Mouse (Mus musculus) MEL (cell line): ENCODE measurements around the gene Dcaf4. TPM values are rescaled to one million over a fixed set of nuclear protein-coding genes. Genes with fewer than 3 reads are reported as not detected.
A peak's percentile ranks its signal among the peaks of the same experiment; 100 is the strongest.

Experiments
- DNase-seq: peaks from one replicate; pipeline ENCODE4 v3.0.0; 2011; ENCODE audit warnings: low read depth, low spot score
- H3K27ac ChIP-seq: 2 replicates; pipeline ENCODE4 v1.5.1; 2012; ENCODE audit warnings: low read depth, mild to moderate bottlenecking, control low read depth, low read length, moderate library complexity; ENCODE audit not compliant: control insufficient read depth
- H3K27me3 ChIP-seq, 2 experiments: fragments of 150-350 bp in 1 of 2; sonication (generic) in 1 of 2; 2 replicates each; pipeline ENCODE4 v1.6.1; 2012; ENCODE audit warnings: low read length in 2 of 2, mild to moderate bottlenecking in 2 of 2, improper control_type of control experiment in 1 of 2, moderate library complexity in 1 of 2; ENCODE audit not compliant: insufficient read depth in 2 of 2, control insufficient read depth in 1 of 2
- H3K36me3 ChIP-seq, 2 experiments: 2 replicates each; pipeline ENCODE4 v1.6.1; 2012 to 2014; ENCODE audit warnings: low read length in 2 of 2, improper control_type of control experiment in 1 of 2, inconsistent platforms in 1 of 2, mild to moderate bottlenecking in 1 of 2; ENCODE audit not compliant: insufficient read depth in 2 of 2, control insufficient read depth in 1 of 2
- H3K4me1 ChIP-seq, 2 experiments: fragments of 150-350 bp in 1 of 2; sonication (generic) in 1 of 2; 2 replicates each; pipeline ENCODE4 v1.6.1; 2012; ENCODE audit warnings: low read length in 2 of 2, improper control_type of control experiment in 1 of 2, mild to moderate bottlenecking in 1 of 2; ENCODE audit not compliant: insufficient read depth in 2 of 2, control insufficient read depth in 1 of 2
- H3K4me3 ChIP-seq, 2 experiments: fragments of 150-350 bp in 1 of 2; sonication (generic) in 1 of 2; 2 replicates each; pipeline ENCODE4 v1.5.1; 2012; ENCODE audit warnings: low read depth in 2 of 2, low read length in 2 of 2, mild to moderate bottlenecking in 2 of 2, moderate library complexity in 2 of 2, control low read depth in 1 of 2, improper control_type of control experiment in 1 of 2; ENCODE audit not compliant: control insufficient read depth in 1 of 2, insufficient read depth in 1 of 2
- H3K79me2 ChIP-seq: 2 replicates; pipeline ENCODE4 v1.6.1; 2012; ENCODE audit warnings: mild to moderate bottlenecking, low read length, moderate library complexity; ENCODE audit not compliant: control insufficient read depth, poor library complexity, insufficient read depth
- H3K9ac ChIP-seq: 2 replicates; pipeline ENCODE4 v1.6.1; 2012; ENCODE audit warnings: low read depth, mild to moderate bottlenecking, control low read depth, low read length, moderate library complexity; ENCODE audit not compliant: control insufficient read depth, poor library complexity, severe bottlenecking
- H3K9me3 ChIP-seq: fragments of 150-350 bp; sonication (generic); replicated peaks from 2 replicates; pipeline ENCODE4 v1.6.1; 2012; ENCODE audit warnings: mild to moderate bottlenecking, low read length, improper control_type of control experiment, moderate library complexity; ENCODE audit not compliant: insufficient read depth
- BHLHE40 ChIP-seq: IDR thresholded peaks from 2 replicates; pipeline ENCODE4 v1.6.1; 2012; ENCODE audit warnings: low read depth, mild to moderate bottlenecking, inconsistent platforms, low read length, improper control_type of control experiment, borderline replicate concordance
- CHD1 ChIP-seq: IDR thresholded peaks from 2 replicates; pipeline ENCODE4 v1.6.1; 2012; ENCODE audit warnings: low read depth, mild to moderate bottlenecking, inconsistent platforms, low read length, improper control_type of control experiment
- CHD2 ChIP-seq: IDR thresholded peaks from 2 replicates; pipeline ENCODE4 v1.6.1; 2011; ENCODE audit warnings: low read length, improper control_type of control experiment
- CTCF ChIP-seq, 3 experiments: IDR thresholded peaks in 2 of 3; conservative IDR thresholded peaks in 1 of 3; 2 replicates each; pipeline ENCODE4 v1.5.1; 2011 to 2012; ENCODE audit warnings: low read length in 3 of 3, low read depth in 2 of 3, mild to moderate bottlenecking in 2 of 3, improper control_type of control experiment in 1 of 3, inconsistent platforms in 1 of 3, mixed read lengths in 1 of 3, moderate library complexity in 1 of 3; ENCODE audit not compliant: control insufficient read depth in 1 of 3, insufficient read depth in 1 of 3, poor library complexity in 1 of 3, severe bottlenecking in 1 of 3
- E2F4 ChIP-seq: IDR thresholded peaks from 2 replicates; pipeline ENCODE4 v1.6.1; 2011; ENCODE audit warnings: low read depth, low read length, improper control_type of control experiment, borderline replicate concordance
- ELF1 ChIP-seq: IDR thresholded peaks from 2 replicates; pipeline ENCODE4 v1.6.1; 2014; ENCODE audit warnings: low read depth, mild to moderate bottlenecking, inconsistent platforms, low read length, improper control_type of control experiment, moderate library complexity
- EP300 ChIP-seq, 2 experiments: IDR thresholded peaks; 2 replicates each; pipeline ENCODE4 v1.6.1; 2011; ENCODE audit warnings: improper control_type of control experiment in 2 of 2, low read length in 2 of 2, low read depth in 1 of 2, mild to moderate bottlenecking in 1 of 2
- ETS1 ChIP-seq: IDR thresholded peaks from 2 replicates; pipeline ENCODE4 v1.6.1; 2012; ENCODE audit warnings: low read depth, mild to moderate bottlenecking, inconsistent platforms, low read length, improper control_type of control experiment, moderate library complexity
- GABPA ChIP-seq: IDR thresholded peaks from 2 replicates; pipeline ENCODE4 v1.6.1; 2012; ENCODE audit warnings: low read depth, mild to moderate bottlenecking, inconsistent platforms, low read length, improper control_type of control experiment, moderate library complexity
- HCFC1 ChIP-seq: IDR thresholded peaks from 2 replicates; pipeline ENCODE4 v1.6.1; 2012; ENCODE audit warnings: low read depth, mild to moderate bottlenecking, inconsistent platforms, low read length, improper control_type of control experiment, moderate library complexity
- JUND ChIP-seq: IDR thresholded peaks from 2 replicates; pipeline ENCODE4 v1.6.1; 2011; ENCODE audit warnings: low read depth, mild to moderate bottlenecking, improper control_type of control experiment, low read length
- KAT2A ChIP-seq: conservative IDR thresholded peaks from 2 replicates; pipeline ENCODE4 v1.6.1; 2012; ENCODE audit warnings: low read depth, low read length, improper control_type of control experiment, inconsistent platforms
- MAFK ChIP-seq: IDR thresholded peaks from 2 replicates; pipeline ENCODE4 v1.6.1; 2011; ENCODE audit warnings: low read depth, mild to moderate bottlenecking, low read length, improper control_type of control experiment, borderline replicate concordance
- MAX ChIP-seq: IDR thresholded peaks from 2 replicates; pipeline ENCODE4 v1.6.1; 2011; ENCODE audit warnings: low read length, improper control_type of control experiment
- MAZ ChIP-seq: IDR thresholded peaks from 2 replicates; pipeline ENCODE4 v1.6.1; 2012; ENCODE audit warnings: low read depth, mild to moderate bottlenecking, inconsistent platforms, low read length, improper control_type of control experiment
- MEF2A ChIP-seq: IDR thresholded peaks from 2 replicates; pipeline ENCODE4 v1.6.1; 2014; ENCODE audit warnings: low read depth, mild to moderate bottlenecking, inconsistent platforms, low read length, improper control_type of control experiment; ENCODE audit not compliant: poor library complexity, insufficient replicate concordance, severe bottlenecking; ENCODE audit errors: extremely low read depth
- MXI1 ChIP-seq: IDR thresholded peaks from 2 replicates; pipeline ENCODE4 v1.6.1; 2011; ENCODE audit warnings: mild to moderate bottlenecking, low read depth, low read length, improper control_type of control experiment
- MYB ChIP-seq: IDR thresholded peaks from 2 replicates; pipeline ENCODE4 v1.6.1; 2011; ENCODE audit warnings: mild to moderate bottlenecking, low read depth, low read length, improper control_type of control experiment
- MYC ChIP-seq: IDR thresholded peaks from 2 replicates; pipeline ENCODE4 v1.6.1; 2011; ENCODE audit warnings: low read depth, mild to moderate bottlenecking, low read length, improper control_type of control experiment, moderate library complexity
- NELFE ChIP-seq: IDR thresholded peaks from 2 replicates; pipeline ENCODE4 v1.6.1; 2011; ENCODE audit warnings: low read depth, low read length, improper control_type of control experiment
- NRF1 ChIP-seq: IDR thresholded peaks from 2 replicates; pipeline ENCODE4 v1.6.1; 2014; ENCODE audit warnings: low read depth, mild to moderate bottlenecking, inconsistent platforms, low read length, improper control_type of control experiment, moderate library complexity; ENCODE audit not compliant: poor library complexity, insufficient read depth, severe bottlenecking
- POLR2A ChIP-seq, 2 experiments: IDR thresholded peaks; 2 replicates each; pipeline ENCODE4 v1.6.1; 2011 to 2012; ENCODE audit warnings: low read length in 2 of 2, mild to moderate bottlenecking in 2 of 2, control low read depth in 1 of 2, improper control_type of control experiment in 1 of 2, low read depth in 1 of 2, moderate library complexity in 1 of 2; ENCODE audit not compliant: control insufficient read depth in 1 of 2, insufficient read depth in 1 of 2, poor library complexity in 1 of 2
- POLR2AphosphoS2 ChIP-seq: IDR thresholded peaks from 2 replicates; pipeline ENCODE4 v1.6.1; 2011; ENCODE audit warnings: low read length, improper control_type of control experiment
- POLR2AphosphoS5 ChIP-seq: IDR thresholded peaks from 2 replicates; pipeline ENCODE4 v1.6.1; 2012; ENCODE audit warnings: low read depth, borderline replicate concordance, mild to moderate bottlenecking, inconsistent platforms, low read length, moderate library complexity, mixed read lengths
- RAD21 ChIP-seq: IDR thresholded peaks from 2 replicates; pipeline ENCODE4 v1.6.1; 2011; ENCODE audit warnings: mild to moderate bottlenecking, low read depth, low read length, improper control_type of control experiment
- RCOR1 ChIP-seq: IDR thresholded peaks from 2 replicates; pipeline ENCODE4 v1.6.1; 2012; ENCODE audit warnings: low read depth, mild to moderate bottlenecking, inconsistent platforms, low read length, improper control_type of control experiment
- SMC3 ChIP-seq: IDR thresholded peaks from 2 replicates; pipeline ENCODE4 v1.6.1; 2011; ENCODE audit warnings: low read depth, low read length, improper control_type of control experiment
- TAL1 ChIP-seq: IDR thresholded peaks from 2 replicates; pipeline ENCODE4 v1.6.1; 2012; ENCODE audit warnings: mild to moderate bottlenecking, inconsistent platforms, low read length, moderate library complexity, mixed read lengths
- TBP ChIP-seq: IDR thresholded peaks from 2 replicates; pipeline ENCODE4 v1.8.0; 2011; ENCODE audit warnings: low read depth, low read length, improper control_type of control experiment
- TCF12 ChIP-seq: IDR thresholded peaks from 2 replicates; pipeline ENCODE4 v1.6.1; 2014; ENCODE audit warnings: low read depth, mild to moderate bottlenecking, inconsistent platforms, low read length, improper control_type of control experiment, moderate library complexity
- UBTF ChIP-seq: IDR thresholded peaks from 2 replicates; pipeline ENCODE4 v1.6.1; 2012; ENCODE audit warnings: low read depth, mild to moderate bottlenecking, inconsistent platforms, low read length, improper control_type of control experiment, moderate library complexity, borderline replicate concordance; ENCODE audit not compliant: insufficient read depth
- USF1 ChIP-seq: IDR thresholded peaks from 2 replicates; pipeline ENCODE4 v1.6.1; 2014; ENCODE audit warnings: low read depth, mild to moderate bottlenecking, inconsistent platforms, low read length, improper control_type of control experiment, moderate library complexity
- USF2 ChIP-seq, 2 experiments: IDR thresholded peaks; 2 replicates each; pipeline ENCODE4 v1.6.1; 2011 to 2012; ENCODE audit warnings: improper control_type of control experiment in 2 of 2, low read length in 2 of 2, borderline replicate concordance in 1 of 2, inconsistent platforms in 1 of 2, low read depth in 1 of 2, mild to moderate bottlenecking in 1 of 2; ENCODE audit not compliant: insufficient read depth in 1 of 2
- ZC3H11A ChIP-seq: IDR thresholded peaks from 2 replicates; pipeline ENCODE4 v1.6.1; 2012; ENCODE audit warnings: low read depth, mild to moderate bottlenecking, inconsistent platforms, low read length, improper control_type of control experiment
- ZKSCAN1 ChIP-seq: IDR thresholded peaks from 2 replicates; pipeline ENCODE4 v1.6.1; 2012; ENCODE audit warnings: low read depth, mild to moderate bottlenecking, inconsistent platforms, low read length, improper control_type of control experiment, moderate library complexity
- ZMIZ1 ChIP-seq: IDR thresholded peaks from 2 replicates; pipeline ENCODE4 v1.6.1; 2012; ENCODE audit warnings: low read depth, mild to moderate bottlenecking, inconsistent platforms, low read length, improper control_type of control experiment, moderate library complexity
- ZNF384 ChIP-seq: IDR thresholded peaks from 2 replicates; pipeline ENCODE4 v1.6.1; 2012; ENCODE audit warnings: low read depth, mild to moderate bottlenecking, inconsistent platforms, low read length, improper control_type of control experiment
- polyA plus RNA-seq, 2 experiments: library from polyadenylated mRNA; stranded (reverse) in 1 of 2; unstranded in 1 of 2; fragments of >175 nt in 1 of 2; fragments of >200 nt in 1 of 2; gene quantifications; 2 replicates each; pipeline versions ENCODE4 v1.2.1 to v1.2.4; 2012; ENCODE audit warnings: low replicate concordance in 2 of 2, low read depth in 1 of 2; ENCODE audit not compliant: insufficient read length in 2 of 2, insufficient read depth in 1 of 2, missing spikeins in 1 of 2
- total RNA-seq: library from RNA; depleted of rRNA; stranded (reverse); fragments of 300-350 nt; gene quantifications from 2 replicates; pipeline ENCODE4 v1.2.3, GENCODE M21; 2012

Dcaf4 gene
- total and polyA plus RNA-seq, 3 experiments, result 25.7 to 35.9 TPM; not detected in 1

DNA sequence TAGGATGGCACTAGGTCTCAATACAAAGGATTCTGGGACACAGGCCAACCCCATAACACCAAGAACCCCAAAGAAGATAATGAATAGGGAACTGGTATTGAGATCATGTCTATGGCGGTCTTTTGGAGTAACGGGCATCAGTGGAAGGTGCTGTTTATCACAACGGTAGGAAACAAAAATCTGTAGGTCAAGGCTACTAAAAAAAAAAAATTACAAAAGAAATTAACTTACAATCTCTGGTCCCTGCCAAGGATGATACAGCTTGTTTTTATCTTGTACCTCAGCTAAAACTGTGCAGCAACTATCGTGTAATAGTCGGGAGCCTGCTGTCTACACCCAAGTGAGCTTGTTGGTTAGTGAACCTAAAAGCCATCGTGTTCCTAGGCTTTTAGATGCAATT, 23.5 kb upstream of the Dcaf4 start:
- H3K27ac ChIP-seq, result peak overlapping the region; percentile 7; the same call in 1 of the 2 replicates
- H3K27me3 ChIP-seq, result no peaks in the 10 kb centered on the region
- no peaks in the 10 kb centered on the region for H3K79me2 ChIP-seq
- H3K36me3 ChIP-seq, result peaks cover 0 to 7% of the 10 kb centered on the region in 2 experiments; a peak in 2 of 4 replicates
- no peak overlapping the region for H3K9ac ChIP-seq
- DNase-seq, result peak; percentile 91
- H3K9me3 ChIP-seq, result no peaks in the 10 kb centered on the region
- H3K4me3 ChIP-seq, result no peak overlapping the region
- peaks cover 9% of the 10 kb centered on the region in 2 experiments for H3K4me1 ChIP-seq
- no peak for TF ChIP-seq NRF1
- TF ChIP-seq RAD21, result no peak
- TF ChIP-seq ZKSCAN1, result no peak
- TF ChIP-seq CHD2, result no peak
- peak; percentile 65 for TF ChIP-seq BHLHE40
- no peak; the same call in 1 of the 2 replicates for TF ChIP-seq JUND
- 0 out of 2 replicates have a peak, but pooled peaks have one; percentile 26 for TF ChIP-seq ZC3H11A
- TF ChIP-seq TAL1, result no peak
- TF ChIP-seq MAZ, result 0 out of 2 replicates have a peak, but pooled peaks have one; percentile 53
- TF ChIP-seq MAX, result 0 out of 2 replicates have a peak, but pooled peaks have one; percentile 39
- TF ChIP-seq TBP, result no peak; the same call in 1 of the 2 replicates
- TF ChIP-seq ELF1, result no peak
- TF ChIP-seq TCF12, result peak; percentile 89
- TF ChIP-seq E2F4, result no peak
- peak; percentile 94 for TF ChIP-seq ETS1
- TF ChIP-seq POLR2AphosphoS5, result no peak
- 0 out of 2 replicates have a peak, but pooled peaks have one; percentile 33 for TF ChIP-seq HCFC1
- no peak for TF ChIP-seq CHD1
- peak; percentile 97 for TF ChIP-seq MYB
- TF ChIP-seq POLR2A (IDR thresholded peaks at IDR 0.05; ENCODE audit: control insufficient read depth in 1 of 2, insufficient read depth in 1 of 2, low read depth in 1 of 2, low read length in 2 of 2, poor library complexity in 1 of 2), result no peak
- TF ChIP-seq CTCF (IDR thresholded peaks at IDR 0.05 in 2 of 3, conservative IDR thresholded peaks at IDR 0.05 in 1 of 3; ENCODE audit: control insufficient read depth in 1 of 3, insufficient read depth in 1 of 3, low read depth in 2 of 3, low read length in 3 of 3, poor library complexity in 1 of 3, severe bottlenecking in 1 of 3), result no peak
- TF ChIP-seq ZNF384, result peak; percentile 95
- TF ChIP-seq KAT2A, result peak; percentile 35
- peak; percentile 76; the same call in 1 of the 2 replicates for TF ChIP-seq MAFK
- no peak for TF ChIP-seq GABPA
- peak; percentile 26; the same call in 1 of the 2 replicates for TF ChIP-seq SMC3
- no peak for TF ChIP-seq POLR2AphosphoS2
- TF ChIP-seq MEF2A, result peak; percentile 39; the same call in 1 of the 2 replicates
- TF ChIP-seq ZMIZ1, result no peak
- TF ChIP-seq MXI1, result no peak
- no peak for TF ChIP-seq USF2 (IDR thresholded peaks at IDR 0.05; ENCODE audit: borderline replicate concordance in 1 of 2, insufficient read depth in 1 of 2, low read depth in 1 of 2, low read length in 2 of 2)
- peak; percentile 96 to 97 for TF ChIP-seq EP300 (IDR thresholded peaks at IDR 0.05; ENCODE audit: low read depth in 1 of 2, low read length in 2 of 2)
- TF ChIP-seq MYC, result peak; percentile 63; the same call in 1 of the 2 replicates
- TF ChIP-seq RCOR1, result peak; percentile 99
- no peak for TF ChIP-seq UBTF
- no peak for TF ChIP-seq USF1
- no peak for TF ChIP-seq NELFE
